Mouse (Mus musculus) limb, embryonic 15.5 days (tissue): Measurements from ENCODE around the gene Slc25a17. TPM values are rescaled to one million over a fixed set of nuclear protein-coding genes. Genes with fewer than 3 reads are reported as not detected.

Experiments used
- ATAC-seq: fragments of 200-750 bp; cut with Nextera tagmentation; 2 replicates; pipeline ENCODE4 v1.8.0; 2017; ENCODE audit warnings: low read depth, moderate TSS enrichment; ENCODE audit not compliant: insufficient number of reproducible peaks, low FRiP score, low TSS enrichment
- H3K27ac ChIP-seq: fragments of 300-500 bp; sonication (generic); 2 replicates; pipeline ENCODE4 v1.5.1; 2015; ENCODE audit warnings: moderate library complexity, mild to moderate bottlenecking, inconsistent platforms
- H3K27me3 ChIP-seq: fragments of 300-500 bp; sonication (generic); 2 replicates; pipeline ENCODE4 v1.6.1; 2015; ENCODE audit warnings: inconsistent platforms
- H3K36me3 ChIP-seq: fragments of 300-500 bp; sonication (generic); 2 replicates; pipeline ENCODE4 v1.6.1; 2015; ENCODE audit warnings: inconsistent platforms
- H3K4me1 ChIP-seq: fragments of 300-500 bp; sonication (generic); 2 replicates; pipeline ENCODE4 v1.6.1; 2015; ENCODE audit warnings: inconsistent platforms
- H3K4me2 ChIP-seq: fragments of 300-500 bp; sonication (generic); 2 replicates; pipeline ENCODE4 v1.6.1; 2015; ENCODE audit warnings: mild to moderate bottlenecking, inconsistent platforms
- H3K4me3 ChIP-seq: fragments of 300-500 bp; sonication (generic); 2 replicates; pipeline ENCODE4 v1.5.1; 2015; ENCODE audit warnings: mild to moderate bottlenecking, inconsistent platforms
- H3K9ac ChIP-seq: fragments of 300-500 bp; sonication (generic); 2 replicates; pipeline ENCODE4 v1.6.1; 2015; ENCODE audit warnings: inconsistent platforms
- H3K9me3 ChIP-seq: fragments of 300-500 bp; sonication (generic); 2 replicates; pipeline ENCODE4 v1.6.1; 2016; ENCODE audit warnings: inconsistent platforms
- WGBS: fragments of 180-500 bp; shearing (Covaris S2); methylation state at CpG from one replicate; pipeline ENCODE4 v1.1.7; 2015; 5-methylcytosine and 5-hydroxymethylcytosine counted together
- polyA plus RNA-seq: library from polyadenylated mRNA; unstranded; fragments of >200 nt; fragmentation: Nextera tagmentation; extraction: Ambion mirVana; gene quantifications from 2 replicates; pipeline ENCODE4 v1.2.1, GENCODE M21; 2015

The Slc25a17 gene
- polyA plus RNA-seq, 1 experiment from 2014 or later: 124 TPM

DNA sequence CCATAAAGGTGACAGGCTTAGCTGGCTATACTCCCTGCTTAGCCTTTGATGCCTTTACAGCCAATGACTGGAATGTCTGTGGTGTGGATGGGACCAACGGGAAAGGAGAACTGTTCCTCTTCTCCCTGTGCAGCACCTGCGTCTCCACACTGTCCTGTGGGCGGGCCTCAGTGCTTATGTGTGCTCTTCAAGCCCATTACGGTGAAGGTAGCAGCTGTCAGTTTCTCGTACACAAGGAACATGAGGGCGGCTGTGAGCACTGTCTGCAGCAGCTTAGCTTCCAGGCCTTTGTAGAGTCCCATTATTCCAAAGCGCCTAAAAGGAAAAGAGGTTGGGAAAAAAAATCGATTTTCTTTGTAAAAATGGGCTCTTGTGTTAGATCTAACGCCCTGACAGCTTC lies 41.1 kb downstream of the Slc25a17 start:
- no peak overlapping the region for H3K27ac ChIP-seq
- no peak for ATAC-seq
- H3K27me3 ChIP-seq: no peaks in the 10 kb centered on the region
- no peak overlapping the region for H3K9ac ChIP-seq
- H3K4me3 ChIP-seq: no peak overlapping the region
- no peaks in the 10 kb centered on the region for H3K9me3 ChIP-seq
- 90% methylated on average over 9 of the region's 9 CpGs for WGBS
- H3K4me2 ChIP-seq: no peak overlapping the region
- no peaks in the 10 kb centered on the region for H3K4me1 ChIP-seq
- peaks cover 74% of the 10 kb centered on the region for H3K36me3 ChIP-seq

DNA sequence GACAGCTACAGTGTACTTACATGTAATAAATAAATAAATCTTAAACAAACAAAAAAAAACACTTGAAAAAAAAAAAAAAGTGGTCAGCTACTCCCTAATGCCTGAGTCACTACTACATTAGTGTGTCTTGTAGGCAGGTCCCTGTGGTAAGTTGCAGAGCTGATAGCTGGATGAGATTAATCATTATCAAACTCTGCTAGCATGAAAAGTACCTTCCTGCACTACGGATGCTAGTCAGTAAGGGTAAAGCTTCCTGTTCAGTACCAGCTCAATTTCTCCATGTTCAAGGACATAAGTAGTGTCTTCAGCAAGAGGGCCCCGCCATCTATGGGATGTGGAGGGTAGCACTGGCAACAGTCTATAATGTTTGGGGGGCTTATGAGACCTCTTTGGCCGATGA lies 46.7 kb downstream of the Slc25a17 start:
- ATAC-seq: no peak
- Histone ChIP-seq H3K9ac (no peak overlapping the region), H3K4me3 (no peak overlapping the region), H3K9me3 (no peaks in the 10 kb centered on the region), H3K27me3 (no peaks in the 10 kb centered on the region), H3K36me3 (peaks cover 31% of the 10 kb centered on the region), H3K27ac (no peak overlapping the region), H3K4me1 (no peaks in the 10 kb centered on the region), H3K4me2 (no peak overlapping the region)
- WGBS: 91% methylated on average over 3 of the region's 3 CpGs

GRCm38 (mm10) chr15:81311026-81311425 lies 49.6 kb downstream of the Slc25a17 start:
- no peaks in the 10 kb centered on the region for H3K4me1 ChIP-seq
- H3K9me3 ChIP-seq: no peaks in the 10 kb centered on the region
- H3K27me3 ChIP-seq: no peaks in the 10 kb centered on the region
- H3K27ac ChIP-seq: no peak overlapping the region
- H3K4me3 ChIP-seq: no peak overlapping the region
- no peak overlapping the region for H3K4me2 ChIP-seq
- WGBS: 48% methylated on average over 6 of the region's 6 CpGs
- peaks cover 5% of the 10 kb centered on the region; the same call in 1 of the 2 replicates for H3K36me3 ChIP-seq
- no peak overlapping the region for H3K9ac ChIP-seq
- ATAC-seq: no peak

GRCm38 (mm10) chr15:81310353-81310752 lies 50.3 kb downstream of the Slc25a17 start:
- 91% methylated on average over 9 of the region's 9 CpGs for WGBS
- ATAC-seq: no peak

GRCm38 (mm10) chr15:81308038-81308437 lies 52.6 kb downstream of the Slc25a17 start:
- Histone ChIP-seq H3K4me3 (no peak overlapping the region), H3K27me3 (no peaks in the 10 kb centered on the region), H3K4me1 (no peaks in the 10 kb centered on the region), H3K36me3 (no peaks in the 10 kb centered on the region), H3K9ac (no peak overlapping the region), H3K4me2 (no peak overlapping the region), H3K27ac (no peak overlapping the region), H3K9me3 (no peaks in the 10 kb centered on the region)
- 94% methylated on average over 7 of the region's 7 CpGs for WGBS
- ATAC-seq: no peak

More at GRCm38 (mm10) chr15:81310353-81310752, 50.3 kb downstream of the Slc25a17 start:
- Histone ChIP-seq H3K27ac (no peak overlapping the region), H3K4me1 (no peaks in the 10 kb centered on the region), H3K9me3 (no peaks in the 10 kb centered on the region), H3K9ac (no peak overlapping the region), H3K36me3 (0 out of 2 replicates have a peak, but pooled peaks cover 3% of the 10 kb centered on the region), H3K27me3 (no peaks in the 10 kb centered on the region), H3K4me3 (no peak overlapping the region), H3K4me2 (no peak overlapping the region)

DNA sequence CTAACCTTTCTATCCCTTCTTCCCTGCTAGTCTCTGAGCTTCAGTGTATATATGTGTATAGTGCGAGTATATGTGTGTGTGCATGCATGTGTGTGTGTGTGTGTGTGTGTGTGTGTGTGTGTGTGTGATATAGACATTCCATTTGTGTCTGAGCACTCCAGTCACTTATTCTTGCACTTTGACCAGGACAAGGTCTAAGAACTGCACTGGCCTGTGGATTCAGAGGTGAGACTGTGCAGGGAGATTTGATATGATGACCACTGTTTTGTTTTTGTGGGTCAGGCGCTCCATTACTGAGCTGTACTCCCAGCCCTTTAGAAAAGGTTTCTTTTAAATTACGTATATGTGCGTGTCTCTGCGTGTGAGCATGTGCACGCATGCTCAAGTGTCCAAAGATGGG lies 54.1 kb downstream of the Slc25a17 start:
- no peak for ATAC-seq
- no peak overlapping the region for H3K4me3 ChIP-seq
- WGBS: 93% methylated on average over 6 of the region's 6 CpGs

GRCm38 (mm10) chr15:81305035-81305434 lies 55.6 kb downstream of the Slc25a17 start:
- 52% methylated on average over 8 of the region's 8 CpGs for WGBS
- Histone ChIP-seq H3K27ac (no peak overlapping the region), H3K4me3 (no peak overlapping the region), H3K4me1 (no peaks in the 10 kb centered on the region), H3K27me3 (no peaks in the 10 kb centered on the region), H3K4me2 (no peak overlapping the region), H3K9me3 (no peaks in the 10 kb centered on the region), H3K36me3 (no peaks in the 10 kb centered on the region), H3K9ac (no peak overlapping the region)
- ATAC-seq: no peak

More for the DNA sequence above, 54.1 kb downstream of the Slc25a17 start:
- H3K27me3 ChIP-seq: no peaks in the 10 kb centered on the region
- H3K9ac ChIP-seq: no peak overlapping the region
- no peaks in the 10 kb centered on the region for H3K36me3 ChIP-seq
- H3K27ac ChIP-seq: no peak overlapping the region
- H3K9me3 ChIP-seq: no peaks in the 10 kb centered on the region
- no peaks in the 10 kb centered on the region for H3K4me1 ChIP-seq
- H3K4me2 ChIP-seq: no peak overlapping the region

DNA sequence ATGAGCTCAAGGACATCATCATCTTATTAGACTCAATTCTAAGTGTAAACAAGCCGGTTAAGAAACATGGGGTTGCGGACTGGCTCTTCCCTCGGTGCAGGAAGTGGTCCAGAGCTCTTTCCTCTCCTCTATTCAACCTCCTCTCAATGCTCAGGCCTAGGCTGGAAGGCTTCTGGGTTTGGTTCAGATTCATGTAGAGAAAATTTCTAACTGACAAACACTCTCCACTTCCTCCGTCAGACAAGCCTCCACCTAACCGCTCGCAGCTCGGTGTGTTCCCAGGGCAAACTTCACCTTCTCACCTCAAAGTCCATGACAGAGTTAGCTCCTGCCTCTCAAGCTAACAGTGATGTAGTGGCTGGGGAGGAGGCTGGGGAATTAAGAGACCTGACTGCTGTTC lies 56.6 kb downstream of the Slc25a17 start:
- H3K27ac ChIP-seq: no peak overlapping the region
- no peaks in the 10 kb centered on the region for H3K27me3 ChIP-seq
- no peaks in the 10 kb centered on the region for H3K36me3 ChIP-seq
- H3K4me2 ChIP-seq: no peak overlapping the region
- ATAC-seq: no peak
- H3K9me3 ChIP-seq: no peaks in the 10 kb centered on the region
- H3K4me3 ChIP-seq: no peak overlapping the region
- WGBS: 93% methylated on average over 7 of the region's 7 CpGs
- no peak overlapping the region for H3K9ac ChIP-seq
- no peaks in the 10 kb centered on the region for H3K4me1 ChIP-seq

- Histone ChIP-seq H3K4me1 (no peaks in the 10 kb centered on the region), H3K9me3 (no peaks in the 10 kb centered on the region), H3K27me3 (no peaks in the 10 kb centered on the region), H3K9ac (no peak overlapping the region), H3K27ac (no peak overlapping the region), H3K4me3 (no peak overlapping the region), H3K36me3 (no peaks in the 10 kb centered on the region), H3K4me2 (no peak overlapping the region)
- ATAC-seq: no peak
- WGBS: 59% methylated on average over 13 of the region's 13 CpGs
These were observed 58.3 kb downstream of the Slc25a17 start for GRCm38 (mm10) chr15:81302151-81302808.

- H3K4me1 ChIP-seq: no peaks in the 10 kb centered on the region
- ATAC-seq: no peak
- no peaks in the 10 kb centered on the region for H3K9me3 ChIP-seq
- no peak overlapping the region for H3K9ac ChIP-seq
- no peaks in the 10 kb centered on the region for H3K27me3 ChIP-seq
- no peak overlapping the region for H3K27ac ChIP-seq
- no peaks in the 10 kb centered on the region for H3K36me3 ChIP-seq
- no peak overlapping the region for H3K4me3 ChIP-seq
- 50% methylated on average over 16 of the region's 16 CpGs for WGBS
- no peak overlapping the region for H3K4me2 ChIP-seq
These were observed 59.2 kb downstream of the Slc25a17 start for GRCm38 (mm10) chr15:81301193-81302070.

DNA sequence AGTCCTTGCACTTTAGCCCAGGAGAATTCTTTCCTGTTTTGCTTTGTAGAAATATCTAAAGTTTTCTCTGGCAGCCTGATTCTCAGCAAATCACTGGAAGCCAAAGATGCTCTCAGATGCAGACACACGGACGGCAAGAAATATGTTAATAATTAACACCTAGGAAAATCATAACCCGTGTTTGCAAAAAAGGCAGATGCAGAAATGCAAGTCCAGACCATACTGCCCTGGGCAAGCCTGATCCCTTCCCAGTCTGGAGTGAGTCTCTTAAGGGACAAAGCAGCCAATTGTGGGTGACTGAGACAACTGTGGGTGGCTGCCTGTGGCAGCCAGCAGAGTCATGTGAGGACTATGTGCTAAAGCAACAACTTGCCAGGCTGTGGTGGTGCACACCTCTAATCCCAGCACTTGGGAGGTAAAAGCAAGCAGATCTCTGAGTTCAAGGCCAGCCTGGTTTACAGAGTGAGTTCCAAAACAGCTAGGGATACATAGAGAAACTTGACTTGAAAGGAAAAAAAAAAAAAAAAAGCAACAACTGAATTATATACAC lies 60.0 kb downstream of the Slc25a17 start:
- Histone ChIP-seq H3K27ac (no peak overlapping the region), H3K4me2 (no peak overlapping the region), H3K4me3 (no peak overlapping the region), H3K9ac (no peak overlapping the region), H3K36me3 (no peaks in the 10 kb centered on the region), H3K27me3 (no peaks in the 10 kb centered on the region), H3K9me3 (no peaks in the 10 kb centered on the region), H3K4me1 (no peaks in the 10 kb centered on the region)
- WGBS: 38% methylated on average over 3 of the region's 3 CpGs
- no peak for ATAC-seq

GRCm38 (mm10) chr15:81299549-81299948 lies 61.1 kb downstream of the Slc25a17 start:
- no peak overlapping the region for H3K9ac ChIP-seq
- WGBS: 86% methylated on average over 4 of the region's 4 CpGs
- no peak overlapping the region for H3K27ac ChIP-seq
- H3K9me3 ChIP-seq: no peaks in the 10 kb centered on the region
- no peak overlapping the region for H3K4me3 ChIP-seq
- no peaks in the 10 kb centered on the region for H3K4me1 ChIP-seq
- no peaks in the 10 kb centered on the region for H3K27me3 ChIP-seq
- H3K4me2 ChIP-seq: no peak overlapping the region
- no peaks in the 10 kb centered on the region for H3K36me3 ChIP-seq
- ATAC-seq: no peak
